Mouse (Mus musculus) kidney, postnatal 10 days (tissue): ENCODE data around the gene Tbc1d4.
"Not testable (repeated sequence)": the region's sequence is repeated elsewhere in the genome, so short reads cannot be mapped to it uniquely, and the experiment has no call there.

Source experiments
- DNase-seq: peaks from one replicate; pipeline ENCODE4 v3.0.0; 2021; ENCODE audit warnings: mixed read lengths

Gene Tbc1d4

GRCm38 (mm10) chr14:101595301-101596080, 13.5 kb downstream of the Tbc1d4 start:
- peak; percentile 30 for DNase-seq

GRCm38 (mm10) chr14:101594001-101594400, 15.0 kb downstream of the Tbc1d4 start:
- no peak for DNase-seq

GRCm38 (mm10) chr14:101593340-101593739, 15.7 kb downstream of the Tbc1d4 start:
- no peak for DNase-seq

- no peak for DNase-seq
Measured at GRCm38 (mm10) chr14:101591101-101591500, 17.9 kb downstream of the Tbc1d4 start.

- not testable (repeated sequence) for DNase-seq
Measured at GRCm38 (mm10) chr14:101588209-101588991, 20.6 kb downstream of the Tbc1d4 start.

- not testable (repeated sequence) for DNase-seq
Measured at GRCm38 (mm10) chr14:101587366-101588040, 21.5 kb downstream of the Tbc1d4 start.

- peak; percentile 22 for DNase-seq
Measured at GRCm38 (mm10) chr14:101586096-101586495, 22.9 kb downstream of the Tbc1d4 start.

- no peak for DNase-seq
Measured at GRCm38 (mm10) chr14:101575651-101576050, 33.3 kb downstream of the Tbc1d4 start.

- DNase-seq: no peak
Measured at GRCm38 (mm10) chr14:101574536-101574935, 34.5 kb downstream of the Tbc1d4 start.

GRCm38 (mm10) chr14:101573107-101573614, 35.8 kb downstream of the Tbc1d4 start:
- DNase-seq: no peak

- DNase-seq: no peak
Measured at GRCm38 (mm10) chr14:101568828-101569227, 40.2 kb downstream of the Tbc1d4 start.

- no peak for DNase-seq
Measured at GRCm38 (mm10) chr14:101566717-101567116, 42.3 kb downstream of the Tbc1d4 start.

GRCm38 (mm10) chr14:101565661-101566060, 43.3 kb downstream of the Tbc1d4 start:
- DNase-seq: no peak

- no peak for DNase-seq
Measured at GRCm38 (mm10) chr14:101561251-101561701, 47.7 kb downstream of the Tbc1d4 start.

GRCm38 (mm10) chr14:101559446-101559845, 49.5 kb downstream of the Tbc1d4 start:
- DNase-seq: no peak

GRCm38 (mm10) chr14:101548885-101549573, 60.0 kb downstream of the Tbc1d4 start:
- no peak for DNase-seq

- no peak for DNase-seq
Measured at GRCm38 (mm10) chr14:101541863-101542262, 67.1 kb downstream of the Tbc1d4 start.

GRCm38 (mm10) chr14:101541141-101541540, 67.8 kb downstream of the Tbc1d4 start:
- DNase-seq: no peak

GRCm38 (mm10) chr14:101540466-101540865, 68.5 kb downstream of the Tbc1d4 start:
- no peak for DNase-seq

- peak; percentile 20 for DNase-seq
Measured at GRCm38 (mm10) chr14:101537906-101538305, 71.1 kb downstream of the Tbc1d4 start.

GRCm38 (mm10) chr14:101537413-101537812, 71.6 kb downstream of the Tbc1d4 start:
- DNase-seq: no peak

GRCm38 (mm10) chr14:101532090-101532695, 76.8 kb downstream of the Tbc1d4 start:
- no peak for DNase-seq
